Mouse (Mus musculus): Measurements from ENCODE around the gene Nsmce3.

Nsmce3 gene

GRCm38 (mm10) chr7:64872743-64873241 lies at the start of gene Nsmce3:
Gene Nsmce3, minus strand, starts transcription at chr7:64872997.
- DNase-seq (ENCODE audit: low spot score) = peak; percentile 83

- no peak for DNase-seq (ENCODE audit: low spot score)
Observed at GRCm38 (mm10) chr7:64921189-64921588, 48.4 kb upstream of the Nsmce3 start.

- no peak for DNase-seq (ENCODE audit: low spot score)
Observed at GRCm38 (mm10) chr7:64920735-64921134, 47.9 kb upstream of the Nsmce3 start.

- DNase-seq (ENCODE audit: low spot score) = no peak
Observed at GRCm38 (mm10) chr7:64916654-64917053, 43.9 kb upstream of the Nsmce3 start.

GRCm38 (mm10) chr7:64915121-64915520 lies 42.3 kb upstream of the Nsmce3 start:
- DNase-seq (ENCODE audit: low spot score) = no peak

- DNase-seq (ENCODE audit: low spot score) = no peak
Observed at GRCm38 (mm10) chr7:64911945-64912344, 39.1 kb upstream of the Nsmce3 start.

- DNase-seq (ENCODE audit: low spot score) = no peak
Observed at GRCm38 (mm10) chr7:64910208-64910607, 37.4 kb upstream of the Nsmce3 start.

GRCm38 (mm10) chr7:64906955-64907354 lies 34.2 kb upstream of the Nsmce3 start:
- no peak for DNase-seq (ENCODE audit: low spot score)

- no peak for DNase-seq (ENCODE audit: low spot score)
Observed at GRCm38 (mm10) chr7:64905506-64905905, 32.7 kb upstream of the Nsmce3 start.

- no peak for DNase-seq (ENCODE audit: low spot score)
Observed at GRCm38 (mm10) chr7:64900249-64900648, 27.5 kb upstream of the Nsmce3 start.

GRCm38 (mm10) chr7:64896587-64896986 lies 23.8 kb upstream of the Nsmce3 start:
- no peak for DNase-seq (ENCODE audit: low spot score)

- no peak for DNase-seq (ENCODE audit: low spot score)
Observed at GRCm38 (mm10) chr7:64895685-64896101, 22.9 kb upstream of the Nsmce3 start.

- no peak for DNase-seq (ENCODE audit: low spot score)
Observed at GRCm38 (mm10) chr7:64891139-64891538, 18.3 kb upstream of the Nsmce3 start.

- no peak for DNase-seq (ENCODE audit: low spot score)
Observed at GRCm38 (mm10) chr7:64889919-64890318, 17.1 kb upstream of the Nsmce3 start.

- no peak for DNase-seq (ENCODE audit: low spot score)
Observed at GRCm38 (mm10) chr7:64884187-64884862, 11.5 kb upstream of the Nsmce3 start.

GRCm38 (mm10) chr7:64882243-64882642 lies 9.4 kb upstream of the Nsmce3 start:
- DNase-seq (ENCODE audit: low spot score) = no peak

- DNase-seq (ENCODE audit: low spot score) = no peak
Observed at GRCm38 (mm10) chr7:64881387-64881786, 8.6 kb upstream of the Nsmce3 start.

- no peak for DNase-seq (ENCODE audit: low spot score)
Observed at GRCm38 (mm10) chr7:64880415-64880814, 7.6 kb upstream of the Nsmce3 start.

GRCm38 (mm10) chr7:64874941-64875340 lies 2.1 kb upstream of the Nsmce3 start:
- DNase-seq (ENCODE audit: low spot score) = no peak

- DNase-seq (ENCODE audit: low spot score) = no peak
Observed at GRCm38 (mm10) chr7:64873266-64873665, 469 bp upstream of the Nsmce3 start.

- DNase-seq (ENCODE audit: low spot score) = no peak
Observed at GRCm38 (mm10) chr7:64871987-64872742, 632 bp downstream of the Nsmce3 start.

- no peak for DNase-seq (ENCODE audit: low spot score)
Observed at GRCm38 (mm10) chr7:64869549-64870065, 3.2 kb downstream of the Nsmce3 start.

GRCm38 (mm10) chr7:64863538-64863937 lies 9.3 kb downstream of the Nsmce3 start:
- no peak for DNase-seq (ENCODE audit: low spot score)
